Mouse (Mus musculus): ENCODE data around the gene Stk38l. TPM values are rescaled to one million over a fixed set of nuclear protein-coding genes. Genes with fewer than 3 reads are reported as not detected.

The Stk38l gene
- polyA plus RNA-seq, 1 experiment = 6.9 TPM

- H3K27me3 ChIP-seq (ENCODE audit: control insufficient read depth, insufficient read depth, insufficient read length) = no peaks in the 10 kb centered on the region
- no peak overlapping the region for H3ac ChIP-seq (ENCODE audit: control insufficient read depth, insufficient read length)
- no peak overlapping the region for H3K4me2 ChIP-seq (ENCODE audit: low read depth)
- H3K79me2 ChIP-seq (ENCODE audit: control insufficient read depth, insufficient read depth) = no peaks in the 10 kb centered on the region
- H3K36me3 ChIP-seq (ENCODE audit: control insufficient read depth, insufficient read depth) = no peaks in the 10 kb centered on the region
- peak; percentile 66 for TF ChIP-seq SRF (IDR thresholded peaks at IDR 0.05; ENCODE audit: control insufficient read depth, insufficient read length, low read depth)
- TF ChIP-seq CEBPB (IDR thresholded peaks at IDR 0.05; ENCODE audit: insufficient read depth, poor library complexity, severe bottlenecking) = no peak
- no peak for TF ChIP-seq REST (IDR thresholded peaks at IDR 0.05; ENCODE audit: insufficient read depth, insufficient read length)
- no peak overlapping the region for H3K4me3 ChIP-seq
Measured at GRCm38 (mm10) chr6:146686463-146687196, 38.2 kb upstream of the Stk38l start.

- Histone ChIP-seq H3K4me2 (ENCODE audit: low read depth) (no peak overlapping the region), H3K4me3 (no peak overlapping the region), H3ac (ENCODE audit: control insufficient read depth, insufficient read length) (no peak overlapping the region), H3K27me3 (ENCODE audit: control insufficient read depth, insufficient read depth, insufficient read length) (no peaks in the 10 kb centered on the region), H3K79me2 (ENCODE audit: control insufficient read depth, insufficient read depth) (no peaks in the 10 kb centered on the region), H3K36me3 (ENCODE audit: control insufficient read depth, insufficient read depth) (no peaks in the 10 kb centered on the region)
- no peak for TF ChIP-seq REST (IDR thresholded peaks at IDR 0.05; ENCODE audit: insufficient read depth, insufficient read length)
- TF ChIP-seq MAX (IDR thresholded peaks at IDR 0.05; ENCODE audit: low read depth) = no peak
- no peak for TF ChIP-seq USF1 (IDR thresholded peaks at IDR 0.05; ENCODE audit: low read depth)
- no peak for TF ChIP-seq CEBPB (IDR thresholded peaks at IDR 0.05; ENCODE audit: insufficient read depth, poor library complexity, severe bottlenecking)
- TF ChIP-seq POLR2AphosphoS2 (IDR thresholded peaks at IDR 0.05; ENCODE audit: insufficient read length, low read depth) = no peak
- no peak for TF ChIP-seq MYOD1 (IDR thresholded peaks at IDR 0.05; ENCODE audit: control insufficient read depth in 1 of 3, insufficient read length in 2 of 3, low read depth in 2 of 3)
- TF ChIP-seq TCF3 (IDR thresholded peaks at IDR 0.05; ENCODE audit: insufficient read length, low read depth) = no peak
- TF ChIP-seq E2F4 (IDR thresholded peaks at IDR 0.05; ENCODE audit: insufficient read depth) = no peak
- no peak for TF ChIP-seq MYOG (IDR thresholded peaks at IDR 0.05; ENCODE audit: control insufficient read depth in 1 of 3, insufficient read depth in 1 of 3, insufficient read length in 2 of 3, low read depth in 2 of 3)
- no peak for TF ChIP-seq SRF (IDR thresholded peaks at IDR 0.05; ENCODE audit: control insufficient read depth, insufficient read length, low read depth)
- TF ChIP-seq POLR2A (IDR thresholded peaks at IDR 0.05; ENCODE audit: insufficient read length, low read depth) = no peak
- no peak for TF ChIP-seq TCF12 (IDR thresholded peaks at IDR 0.05; ENCODE audit: insufficient read depth, poor library complexity, severe bottlenecking)
Measured at GRCm38 (mm10) chr6:146688010-146688409, 36.8 kb upstream of the Stk38l start.

GRCm38 (mm10) chr6:146688861-146689260 lies 35.9 kb upstream of the Stk38l start:
- H3ac ChIP-seq (ENCODE audit: control insufficient read depth, insufficient read length) = no peak overlapping the region
- no peaks in the 10 kb centered on the region for H3K79me2 ChIP-seq (ENCODE audit: control insufficient read depth, insufficient read depth)
- H3K4me2 ChIP-seq (ENCODE audit: low read depth) = no peak overlapping the region
- H3K27me3 ChIP-seq (ENCODE audit: control insufficient read depth, insufficient read depth, insufficient read length) = no peaks in the 10 kb centered on the region
- no peaks in the 10 kb centered on the region for H3K36me3 ChIP-seq (ENCODE audit: control insufficient read depth, insufficient read depth)
- TF ChIP-seq MYOD1 (IDR thresholded peaks at IDR 0.05; ENCODE audit: control insufficient read depth in 1 of 3, insufficient read length in 2 of 3, low read depth in 2 of 3) (no peak), CEBPB (IDR thresholded peaks at IDR 0.05; ENCODE audit: insufficient read depth, poor library complexity, severe bottlenecking) (no peak), POLR2A (IDR thresholded peaks at IDR 0.05; ENCODE audit: insufficient read length, low read depth) (no peak), USF1 (IDR thresholded peaks at IDR 0.05; ENCODE audit: low read depth) (no peak), MAX (IDR thresholded peaks at IDR 0.05; ENCODE audit: low read depth) (no peak), SRF (IDR thresholded peaks at IDR 0.05; ENCODE audit: control insufficient read depth, insufficient read length, low read depth) (no peak), TCF12 (IDR thresholded peaks at IDR 0.05; ENCODE audit: insufficient read depth, poor library complexity, severe bottlenecking) (no peak), REST (IDR thresholded peaks at IDR 0.05; ENCODE audit: insufficient read depth, insufficient read length) (no peak), MYOG (IDR thresholded peaks at IDR 0.05; ENCODE audit: control insufficient read depth in 1 of 3, insufficient read depth in 1 of 3, insufficient read length in 2 of 3, low read depth in 2 of 3) (no peak)
- no peak overlapping the region for H3K4me3 ChIP-seq

DNA sequence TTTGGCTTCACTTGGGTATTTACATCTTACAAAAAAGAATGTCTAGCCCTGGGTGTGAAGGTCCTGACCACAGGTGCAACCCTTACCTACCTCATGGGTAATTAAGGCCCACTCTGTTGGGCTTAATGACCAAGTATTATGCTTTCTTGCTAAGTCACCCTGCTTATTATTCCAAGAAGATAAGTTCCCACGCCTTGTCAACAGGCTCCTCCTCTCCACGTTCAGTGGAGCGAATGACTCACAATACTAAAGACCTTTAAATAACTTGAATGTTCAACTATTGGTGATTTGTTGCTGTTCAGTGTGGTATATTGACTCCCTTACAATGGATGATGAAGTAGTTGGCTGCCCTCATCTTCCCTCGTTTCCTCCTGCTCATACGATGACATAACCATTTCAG lies 27.0 kb upstream of the Stk38l start:
- TF ChIP-seq POLR2AphosphoS2 (IDR thresholded peaks at IDR 0.05; ENCODE audit: insufficient read length, low read depth) (no peak), REST (IDR thresholded peaks at IDR 0.05; ENCODE audit: insufficient read depth, insufficient read length) (no peak), TCF12 (IDR thresholded peaks at IDR 0.05; ENCODE audit: insufficient read depth, poor library complexity, severe bottlenecking) (no peak), POLR2A (IDR thresholded peaks at IDR 0.05; ENCODE audit: insufficient read length, low read depth) (no peak), E2F4 (IDR thresholded peaks at IDR 0.05; ENCODE audit: insufficient read depth) (no peak), SRF (IDR thresholded peaks at IDR 0.05; ENCODE audit: control insufficient read depth, insufficient read length, low read depth) (no peak), CEBPB (IDR thresholded peaks at IDR 0.05; ENCODE audit: insufficient read depth, poor library complexity, severe bottlenecking) (no peak), MYOD1 (IDR thresholded peaks at IDR 0.05; ENCODE audit: control insufficient read depth in 1 of 3, insufficient read length in 2 of 3, low read depth in 2 of 3) (no peak), MYOG (IDR thresholded peaks at IDR 0.05; ENCODE audit: control insufficient read depth in 1 of 3, insufficient read depth in 1 of 3, insufficient read length in 2 of 3, low read depth in 2 of 3) (no peak), MAX (IDR thresholded peaks at IDR 0.05; ENCODE audit: low read depth) (no peak), TCF3 (IDR thresholded peaks at IDR 0.05; ENCODE audit: insufficient read length, low read depth) (no peak), USF1 (IDR thresholded peaks at IDR 0.05; ENCODE audit: low read depth) (no peak)
- no peaks in the 10 kb centered on the region for H3K79me2 ChIP-seq (ENCODE audit: control insufficient read depth, insufficient read depth)
- H3K36me3 ChIP-seq (ENCODE audit: control insufficient read depth, insufficient read depth) = no peaks in the 10 kb centered on the region

DNA sequence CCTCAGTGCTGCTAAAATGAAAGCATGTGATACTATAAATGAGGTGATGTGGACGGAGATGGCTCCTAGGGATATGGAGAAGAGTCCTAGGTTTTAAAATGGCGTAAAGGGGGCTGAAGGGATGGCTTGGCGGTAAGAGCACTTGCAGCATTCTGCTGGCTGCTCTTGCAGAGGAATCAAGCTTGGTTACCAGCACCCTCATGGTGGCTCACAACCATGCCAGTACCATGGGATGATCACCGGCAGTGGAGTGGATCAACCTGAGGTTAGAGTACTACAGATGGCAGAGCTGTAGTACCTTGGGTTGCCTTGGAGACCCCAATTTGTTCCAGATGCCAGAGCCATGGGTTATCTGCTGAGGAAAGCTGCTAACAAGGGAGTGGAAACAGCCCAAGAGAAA lies 26.4 kb upstream of the Stk38l start:
- TF ChIP-seq REST (IDR thresholded peaks at IDR 0.05; ENCODE audit: insufficient read depth, insufficient read length) = no peak
- no peak for TF ChIP-seq SRF (IDR thresholded peaks at IDR 0.05; ENCODE audit: control insufficient read depth, insufficient read length, low read depth)
- no peak for TF ChIP-seq TCF3 (IDR thresholded peaks at IDR 0.05; ENCODE audit: insufficient read length, low read depth)
- TF ChIP-seq MAX (IDR thresholded peaks at IDR 0.05; ENCODE audit: low read depth) = no peak
- no peak for TF ChIP-seq POLR2AphosphoS2 (IDR thresholded peaks at IDR 0.05; ENCODE audit: insufficient read length, low read depth)
- no peak for TF ChIP-seq MYOG (IDR thresholded peaks at IDR 0.05; ENCODE audit: control insufficient read depth in 1 of 3, insufficient read depth in 1 of 3, insufficient read length in 2 of 3, low read depth in 2 of 3)
- Histone ChIP-seq H3K27me3 (ENCODE audit: control insufficient read depth, insufficient read depth, insufficient read length) (no peaks in the 10 kb centered on the region), H3K79me2 (ENCODE audit: control insufficient read depth, insufficient read depth) (no peaks in the 10 kb centered on the region), H3ac (ENCODE audit: control insufficient read depth, insufficient read length) (no peak overlapping the region), H3K4me2 (ENCODE audit: low read depth) (no peak overlapping the region), H3K36me3 (ENCODE audit: control insufficient read depth, insufficient read depth) (no peaks in the 10 kb centered on the region), H3K4me3 (no peak overlapping the region)

More for the DNA sequence above, 27.0 kb upstream of the Stk38l start:
- Histone ChIP-seq H3K4me2 (ENCODE audit: low read depth) (no peak overlapping the region), H3ac (ENCODE audit: control insufficient read depth, insufficient read length) (no peak overlapping the region), H3K27me3 (ENCODE audit: control insufficient read depth, insufficient read depth, insufficient read length) (no peaks in the 10 kb centered on the region), H3K4me3 (no peak overlapping the region)
